Mouse (Mus musculus): ENCODE results near the gene Fignl2. TPM values are rescaled to one million over a fixed set of nuclear protein-coding genes. Genes with fewer than 3 reads are reported as not detected.

Gene Fignl2
- total and polyA plus RNA-seq, 2 experiments from 2014 or later: 0.12 to 3.9 TPM

GRCm38 (mm10) chr15:101076071-101077000, 2.0 kb downstream of the Fignl2 start:
- H3K9me3 ChIP-seq (replicated peaks; ENCODE audit: control insufficient read depth, low read length): no peaks in the 10 kb centered on the region
- H3K36me3 ChIP-seq (replicated peaks; ENCODE audit: control insufficient read depth, insufficient read depth, low read length): no peaks in the 10 kb centered on the region
- no peak overlapping the region for H3K27ac ChIP-seq (ENCODE audit: low read depth)
- WGBS: 22% methylated on average over 26 of the region's 26 CpGs
- no peak for TF ChIP-seq CTCF (IDR thresholded peaks at IDR 0.05; ENCODE audit: low read depth)
- TF ChIP-seq EP300 (IDR thresholded peaks at IDR 0.05; ENCODE audit: low read depth): no peak
- H3K4me1 ChIP-seq (ENCODE audit: control insufficient read depth, insufficient read depth): peaks cover 4% of the 10 kb centered on the region; the same call in 1 of the 2 replicates
- no peak for ATAC-seq (ENCODE audit: insufficient read depth, low read depth)
- DNase-seq (ENCODE audit: low spot score): no peak
- H3K4me2 ChIP-seq (ENCODE audit: low read depth, low read length): peak overlapping the region; percentile 91
- peaks cover 40% of the 10 kb centered on the region for H3K27me3 ChIP-seq (ENCODE audit: control insufficient read depth, insufficient read depth, low read length)
- no peak overlapping the region for H3K9ac ChIP-seq (replicated peaks; ENCODE audit: low read depth, low read length)
- peak overlapping the region; percentile 63 for H3K4me3 ChIP-seq (ENCODE audit: low read depth, low read length)

- Histone ChIP-seq H3K27ac (ENCODE audit: low read depth) (no peak overlapping the region), H3K4me1 (ENCODE audit: control insufficient read depth, insufficient read depth) (peaks cover 4% of the 10 kb centered on the region; the same call in 1 of the 2 replicates), H3K9me3 (replicated peaks; ENCODE audit: control insufficient read depth, low read length) (no peaks in the 10 kb centered on the region), H3K4me3 (ENCODE audit: low read depth, low read length) (no peak overlapping the region), H3K27me3 (ENCODE audit: control insufficient read depth, insufficient read depth, low read length) (peaks cover 40% of the 10 kb centered on the region), H3K9ac (replicated peaks; ENCODE audit: low read depth, low read length) (no peak overlapping the region), H3K4me2 (ENCODE audit: low read depth, low read length) (no peak overlapping the region), H3K36me3 (replicated peaks; ENCODE audit: control insufficient read depth, insufficient read depth, low read length) (no peaks in the 10 kb centered on the region)
- 59% methylated on average over 5 of the region's 5 CpGs for whole genome bisulfite sequencing
- DNase-seq (ENCODE audit: low spot score) (no peak), ATAC-seq (ENCODE audit: insufficient read depth, low read depth) (no peak)
- TF ChIP-seq EP300 (IDR thresholded peaks at IDR 0.05; ENCODE audit: low read depth) (no peak), CTCF (IDR thresholded peaks at IDR 0.05; ENCODE audit: low read depth) (no peak)
Observed at GRCm38 (mm10) chr15:101075656-101076055, 2.7 kb downstream of the Fignl2 start.

- H3K4me1 ChIP-seq (ENCODE audit: control insufficient read depth, insufficient read depth): peaks cover 4% of the 10 kb centered on the region; the same call in 1 of the 2 replicates
- H3K27ac ChIP-seq (ENCODE audit: low read depth): no peak overlapping the region
- TF ChIP-seq CTCF (IDR thresholded peaks at IDR 0.05; ENCODE audit: low read depth) (no peak), EP300 (IDR thresholded peaks at IDR 0.05; ENCODE audit: low read depth) (no peak)
- H3K4me3 ChIP-seq (ENCODE audit: low read depth, low read length): no peak overlapping the region
- H3K36me3 ChIP-seq (replicated peaks; ENCODE audit: control insufficient read depth, insufficient read depth, low read length): no peaks in the 10 kb centered on the region
- peaks cover 40% of the 10 kb centered on the region for H3K27me3 ChIP-seq (ENCODE audit: control insufficient read depth, insufficient read depth, low read length)
- ATAC-seq (ENCODE audit: insufficient read depth, low read depth) (no peak), DNase-seq (ENCODE audit: low spot score) (no peak)
- no peak overlapping the region for H3K4me2 ChIP-seq (ENCODE audit: low read depth, low read length)
- no peak overlapping the region for H3K9ac ChIP-seq (replicated peaks; ENCODE audit: low read depth, low read length)
- H3K9me3 ChIP-seq (replicated peaks; ENCODE audit: control insufficient read depth, low read length): no peaks in the 10 kb centered on the region
- WGBS: 67% methylated on average over 4 of the region's 4 CpGs
Observed at GRCm38 (mm10) chr15:101075150-101075549, 3.2 kb downstream of the Fignl2 start.

- DNase-seq (ENCODE audit: low spot score) (no peak), ATAC-seq (ENCODE audit: insufficient read depth, low read depth) (no peak)
- H3K27me3 ChIP-seq (ENCODE audit: control insufficient read depth, insufficient read depth, low read length): peaks cover 30% of the 10 kb centered on the region
- H3K9ac ChIP-seq (replicated peaks; ENCODE audit: low read depth, low read length): no peak overlapping the region
- TF ChIP-seq CTCF (IDR thresholded peaks at IDR 0.05; ENCODE audit: low read depth) (no peak), EP300 (IDR thresholded peaks at IDR 0.05; ENCODE audit: low read depth) (no peak)
- no peak overlapping the region for H3K27ac ChIP-seq (ENCODE audit: low read depth)
- no peaks in the 10 kb centered on the region for H3K9me3 ChIP-seq (replicated peaks; ENCODE audit: control insufficient read depth, low read length)
- H3K4me2 ChIP-seq (ENCODE audit: low read depth, low read length): no peak overlapping the region
- no peaks in the 10 kb centered on the region for H3K36me3 ChIP-seq (replicated peaks; ENCODE audit: control insufficient read depth, insufficient read depth, low read length)
- H3K4me1 ChIP-seq (ENCODE audit: control insufficient read depth, insufficient read depth): peaks cover 4% of the 10 kb centered on the region; the same call in 1 of the 2 replicates
- WGBS: 74% methylated on average over 5 of the region's 5 CpGs
- H3K4me3 ChIP-seq (ENCODE audit: low read depth, low read length): no peak overlapping the region
Observed at GRCm38 (mm10) chr15:101074067-101074466, 4.3 kb downstream of the Fignl2 start.

- Histone ChIP-seq H3K4me2 (ENCODE audit: low read depth, low read length) (no peak overlapping the region), H3K4me1 (ENCODE audit: control insufficient read depth, insufficient read depth) (peaks cover 4% of the 10 kb centered on the region; the same call in 1 of the 2 replicates), H3K4me3 (ENCODE audit: low read depth, low read length) (no peak overlapping the region), H3K9ac (replicated peaks; ENCODE audit: low read depth, low read length) (no peak overlapping the region), H3K27me3 (ENCODE audit: control insufficient read depth, insufficient read depth, low read length) (peaks cover 23% of the 10 kb centered on the region), H3K9me3 (replicated peaks; ENCODE audit: control insufficient read depth, low read length) (no peaks in the 10 kb centered on the region), H3K27ac (ENCODE audit: low read depth) (no peak overlapping the region), H3K36me3 (replicated peaks; ENCODE audit: control insufficient read depth, insufficient read depth, low read length) (no peaks in the 10 kb centered on the region)
- no peak for TF ChIP-seq CTCF (IDR thresholded peaks at IDR 0.05; ENCODE audit: low read depth)
- TF ChIP-seq EP300 (IDR thresholded peaks at IDR 0.05; ENCODE audit: low read depth): no peak
- no peak for DNase-seq (ENCODE audit: low spot score)
- ATAC-seq (ENCODE audit: insufficient read depth, low read depth): no peak
- WGBS: 38% methylated on average over 2 of the region's 2 CpGs
Observed at GRCm38 (mm10) chr15:101072736-101073135, 5.6 kb downstream of the Fignl2 start.
